Mouse (Mus musculus) hematopoietic stem cell, adult 5-6 weeks (primary cell): Measurements from ENCODE around the gene Rpl31. TPM values are rescaled to one million over a fixed set of nuclear protein-coding genes. Genes with fewer than 3 reads are reported as not detected.

Source experiments
- ATAC-seq, 2 experiments: fragments of 125-278 bp in 1 of 2; replicated peaks in 1 of 2; 2 replicates each; pipeline ENCODE4 v1.8.0; 2016 to 2017; ENCODE audit warnings: inconsistent platforms in 2 of 2, mild to moderate bottlenecking in 2 of 2, moderate number of reproducible peaks in 2 of 2, low read depth in 1 of 2, moderate TSS enrichment in 1 of 2; ENCODE audit not compliant: low FRiP score in 2 of 2, poor library complexity in 2 of 2, severe bottlenecking in 2 of 2, insufficient read depth in 1 of 2, low TSS enrichment in 1 of 2
- total RNA-seq: library from RNA; stranded (forward); fragments of 172-1452, 232-1000 nt; gene quantifications from 2 replicates; pipeline ENCODE4 v1.2.3, GENCODE M21; 2017

Rpl31 gene
- total RNA-seq, 1 experiment from 2014 or later: 732 TPM

DNA sequence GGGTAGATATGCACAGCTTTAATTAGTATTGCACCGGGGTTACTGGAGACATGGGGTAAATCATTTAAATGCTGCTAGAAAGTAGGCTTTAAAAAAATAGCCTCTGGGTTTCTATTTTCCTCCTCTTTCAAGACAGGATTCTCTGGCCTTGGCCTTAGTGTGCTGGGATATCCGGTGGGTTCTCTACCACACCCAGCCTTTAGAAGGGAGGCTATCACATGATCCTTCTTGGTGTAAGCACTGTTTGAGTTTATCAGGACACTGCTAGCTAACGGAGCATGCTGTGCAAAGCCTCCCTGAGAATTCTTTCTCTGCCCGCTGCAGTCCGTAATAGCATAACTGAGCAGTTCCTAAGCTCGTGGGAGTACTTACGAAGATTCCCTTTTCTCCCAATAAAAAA is 18.2 kb upstream of the Rpl31 start:
- no peak for ATAC-seq

- ATAC-seq: 0 out of 4 replicates have a peak, but pooled peaks of 1 of the 2 experiments have one; percentile 27
Observed at GRCm38 (mm10) chr1:39361754-39362514, 5.7 kb upstream of the Rpl31 start.

- no peak for ATAC-seq
Observed at GRCm38 (mm10) chr1:39362515-39362893, 5.1 kb upstream of the Rpl31 start.

DNA sequence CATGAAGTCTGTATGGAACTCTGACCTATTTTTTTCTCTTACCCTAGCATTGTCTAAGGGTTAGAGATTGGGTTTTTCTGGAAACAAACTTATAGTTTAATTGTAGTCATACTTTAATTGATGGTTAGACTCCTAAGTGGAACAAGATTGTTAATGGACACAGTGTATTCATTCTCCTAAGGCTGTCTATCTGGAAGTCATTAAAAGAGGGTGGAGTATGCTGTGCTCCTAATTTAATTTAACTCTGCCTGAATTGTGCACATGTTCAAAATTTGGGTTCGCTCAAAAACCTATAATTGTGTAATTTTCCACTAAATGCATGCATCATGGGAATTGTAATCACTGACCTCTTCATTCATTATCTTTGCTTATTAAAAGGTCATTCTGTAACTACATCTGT is 2.1 kb upstream of the Rpl31 start:
- ATAC-seq: no peak

DNA sequence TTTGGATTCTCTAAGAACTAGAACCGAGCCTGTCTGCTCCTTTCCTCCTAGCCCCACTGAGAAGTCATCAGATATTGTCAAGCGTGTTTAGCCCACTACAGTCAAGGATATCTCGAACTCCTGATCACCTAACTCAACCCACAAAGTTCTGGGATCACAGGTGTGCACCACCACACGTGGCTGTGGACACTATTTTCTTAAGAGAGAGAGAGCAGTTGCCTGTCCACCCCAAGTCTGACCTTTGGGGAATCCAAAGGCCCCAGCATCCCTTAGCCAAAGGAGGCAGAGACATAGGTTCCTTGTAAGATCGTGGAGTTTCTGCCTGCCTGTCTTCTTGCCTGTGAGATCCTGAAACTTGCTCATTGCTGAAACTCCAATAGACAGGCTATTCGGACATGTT is 597 bp upstream of the Rpl31 start:
- no peak for ATAC-seq

GRCm38 (mm10) chr1:39368267-39368841 is 712 bp downstream of the Rpl31 start:
- no peak for ATAC-seq

DNA sequence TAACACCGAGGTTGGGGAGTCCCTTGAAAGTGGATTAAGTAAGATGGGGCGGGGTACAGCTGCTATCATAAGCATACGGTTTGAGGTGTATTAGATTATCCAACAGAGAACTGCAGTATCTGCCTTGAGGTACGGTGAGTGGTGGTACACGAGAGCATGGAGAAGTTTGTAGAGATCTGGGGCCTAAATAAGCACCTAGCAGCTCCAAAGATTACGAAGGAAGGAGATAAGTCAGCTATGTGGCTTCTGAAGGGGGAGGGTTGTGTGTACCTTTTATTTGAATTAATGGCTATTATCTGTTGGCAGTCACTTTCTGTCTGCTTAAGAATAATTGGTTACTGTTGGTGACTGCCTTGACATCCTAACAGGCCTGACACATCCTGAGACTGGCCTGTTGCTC is 2.8 kb downstream of the Rpl31 start:
- ATAC-seq: no peak

- ATAC-seq: no peak
Observed at GRCm38 (mm10) chr1:39372220-39372843, 4.7 kb downstream of the Rpl31 start.

DNA sequence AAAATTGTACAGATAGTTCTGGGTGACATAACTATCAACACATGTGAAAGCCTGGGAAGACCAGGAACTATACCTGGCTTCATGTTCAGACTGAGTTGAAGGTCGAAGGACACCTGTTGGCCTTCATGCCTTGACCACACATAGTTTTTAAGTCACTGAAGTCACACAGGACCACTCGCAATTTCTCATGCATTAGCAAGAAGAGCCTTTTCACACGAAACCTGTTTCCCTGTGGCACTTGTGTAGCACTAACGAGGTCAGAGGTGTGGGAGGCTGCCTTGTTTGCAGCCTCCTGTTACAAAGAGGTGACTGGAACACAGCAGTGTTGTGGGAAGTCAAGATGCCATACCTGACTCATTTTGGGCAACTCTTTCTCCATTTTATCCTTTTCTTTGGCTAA is 5.7 kb downstream of the Rpl31 start:
- no peak for ATAC-seq

DNA sequence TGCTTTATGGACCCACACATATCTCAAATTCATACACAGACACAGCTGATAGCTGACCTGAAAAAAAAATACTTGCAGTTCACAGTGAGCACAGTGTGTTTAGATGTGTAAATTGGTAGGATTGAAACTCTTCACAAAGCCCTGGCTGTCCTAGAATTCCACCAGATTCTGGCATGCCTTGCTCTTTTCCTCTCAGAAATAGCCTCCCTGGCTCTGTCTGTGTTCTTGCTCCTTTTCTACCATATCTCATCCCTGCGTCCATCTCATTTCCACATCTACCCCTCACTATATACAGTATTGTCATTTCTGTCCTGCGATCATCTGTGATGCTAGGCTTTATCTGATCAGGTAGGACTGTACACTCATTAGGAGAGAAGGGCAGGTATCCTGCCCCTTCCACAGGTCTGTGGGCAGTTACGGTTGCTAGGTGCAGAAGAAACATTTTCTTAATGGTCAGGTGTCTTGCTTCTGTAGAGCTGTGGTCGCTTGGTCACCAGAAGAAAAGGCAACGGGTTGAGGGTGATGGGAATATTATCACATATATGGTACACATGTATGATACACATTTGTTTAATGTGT is 6.7 kb downstream of the Rpl31 start:
- ATAC-seq: no peak

DNA sequence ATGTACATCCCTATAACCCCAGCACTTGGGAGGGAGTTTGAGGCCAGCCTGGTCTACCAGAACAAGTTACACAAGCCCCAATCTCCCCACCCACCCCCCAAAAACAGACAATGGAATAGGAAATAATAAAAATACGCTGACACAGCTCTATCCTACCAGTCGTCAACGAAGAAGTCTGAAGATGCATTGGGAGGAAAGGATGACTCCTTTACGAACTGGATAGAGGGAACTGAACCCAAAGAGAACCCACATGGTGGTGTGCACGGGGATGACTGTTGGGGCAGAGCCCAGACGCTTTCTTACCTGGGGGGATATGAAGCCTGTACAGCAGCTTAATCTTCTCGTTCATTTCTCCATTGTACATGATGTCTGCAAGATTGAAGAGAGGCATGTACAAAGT is 8.5 kb downstream of the Rpl31 start:
- no peak for ATAC-seq

DNA sequence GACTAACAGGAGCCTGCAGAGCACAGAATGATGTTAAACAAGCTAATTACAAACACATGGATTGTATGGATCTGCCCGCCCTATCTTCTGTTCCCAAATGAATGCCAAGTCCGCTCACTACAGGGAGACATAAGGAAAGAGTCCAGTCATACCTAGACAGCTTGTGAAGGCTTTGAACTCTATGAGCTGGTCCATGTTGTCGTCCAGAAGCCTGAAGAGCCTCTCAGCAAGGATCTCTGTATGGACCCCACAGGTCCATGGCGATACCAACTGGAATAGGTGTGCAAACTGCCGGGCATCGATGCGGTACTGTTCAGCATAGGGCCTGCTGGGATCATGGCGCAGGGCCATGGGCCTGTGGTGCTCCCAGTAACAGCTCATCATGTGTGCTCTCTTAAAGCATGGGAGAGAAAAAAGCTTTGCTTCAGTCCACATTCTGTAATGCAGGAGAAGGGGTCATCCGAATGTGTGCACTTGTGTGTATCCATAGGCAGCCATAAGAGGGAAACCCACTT is 9.1 kb downstream of the Rpl31 start:
- no peak for ATAC-seq

DNA sequence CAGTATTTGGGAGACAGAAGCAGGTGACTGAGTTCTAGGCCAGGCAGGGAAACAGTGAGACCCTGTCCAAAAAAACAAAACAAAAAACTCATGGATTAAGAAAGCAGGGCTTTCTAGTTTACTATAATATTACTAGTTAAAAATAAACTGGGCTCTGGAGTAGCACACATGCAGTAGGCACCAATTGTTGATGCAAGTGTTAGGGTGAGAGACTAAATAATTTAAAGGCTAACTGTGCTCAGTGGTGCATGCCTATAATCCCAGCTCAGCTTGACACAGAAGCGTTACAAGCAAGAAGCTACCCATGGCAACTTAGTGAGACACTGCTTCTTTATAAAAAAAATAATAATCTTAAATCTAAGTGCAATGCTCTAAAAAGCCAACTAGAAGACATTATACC is 10.9 kb downstream of the Rpl31 start:
- no peak for ATAC-seq

GRCm38 (mm10) chr1:39379021-39379420 is 11.4 kb downstream of the Rpl31 start:
- no peak for ATAC-seq

DNA sequence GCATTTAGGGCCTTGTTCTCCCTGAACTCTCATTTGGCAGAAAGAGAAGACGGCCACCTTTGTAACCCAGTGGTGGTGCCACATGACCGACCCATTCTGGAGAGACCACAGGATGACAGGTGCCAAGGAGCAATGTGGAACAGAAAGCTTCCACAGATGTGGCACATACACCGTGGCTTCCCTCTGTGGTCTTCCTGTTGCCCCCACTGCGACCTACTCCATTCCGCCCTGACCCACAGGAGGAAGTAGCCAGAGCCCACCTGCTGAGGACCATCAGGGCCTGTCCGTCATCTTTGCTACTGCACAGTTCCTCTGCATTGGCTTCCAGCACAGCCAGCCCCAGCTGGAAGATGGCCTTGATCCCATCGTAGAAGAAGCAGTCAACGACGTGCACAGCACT is 13.4 kb downstream of the Rpl31 start:
- ATAC-seq: peak in 1 of 2 experiments; percentile 48; a peak in 1 of 4 replicates

- ATAC-seq: peak; percentile 24 to 52; a peak in 3 of 4 replicates
Observed at GRCm38 (mm10) chr1:39384914-39385313, 17.3 kb downstream of the Rpl31 start.

DNA sequence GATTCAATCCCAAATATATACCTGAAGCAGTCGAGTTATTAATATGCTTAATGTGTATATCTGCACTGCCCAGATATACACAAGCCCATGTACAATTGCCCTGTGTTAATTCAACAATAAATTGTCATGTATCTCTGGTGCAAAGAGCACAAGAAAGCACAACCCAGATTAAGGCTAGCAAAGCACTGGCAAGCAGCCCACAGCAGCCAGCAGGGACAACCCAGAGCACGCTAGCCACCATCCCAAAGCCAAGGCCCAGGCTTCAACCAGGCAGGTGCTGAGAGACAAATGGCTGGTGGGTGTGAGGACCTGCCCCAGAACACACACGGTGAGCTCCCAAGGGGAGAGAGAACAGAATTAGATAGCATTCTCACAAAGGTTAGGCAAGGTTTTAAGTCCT is 18.8 kb downstream of the Rpl31 start:
- ATAC-seq: no peak

- ATAC-seq: no peak
Observed at GRCm38 (mm10) chr1:39387497-39387896, 19.9 kb downstream of the Rpl31 start.
